Mouse (Mus musculus) gastrocnemius, postnatal 10 days (tissue): Measurements from ENCODE around the gene Olfr1371. TPM values are rescaled to one million over a fixed set of nuclear protein-coding genes. Genes with fewer than 3 reads are reported as not detected.

Experiments
- DNase-seq: peaks from one replicate; pipeline ENCODE4 v3.0.0; 2021; ENCODE audit warnings: mixed read lengths
- long read RNA-seq, 2 experiments: library from polyadenylated mRNA; stranded (forward); transcript quantifications; one replicate each; pipeline ENCODE4 v2.0.0; 2021
- total RNA-seq, 2 experiments: library from RNA; stranded (reverse); gene quantifications; 2 replicates each; pipeline ENCODE4 v1.2.3; 2021

Gene Olfr1371
- not detected for total RNA-seq
- long read RNA-seq, experiment 1 = 0 reads
- long read RNA-seq, experiment 2 = 0 reads

DNA sequence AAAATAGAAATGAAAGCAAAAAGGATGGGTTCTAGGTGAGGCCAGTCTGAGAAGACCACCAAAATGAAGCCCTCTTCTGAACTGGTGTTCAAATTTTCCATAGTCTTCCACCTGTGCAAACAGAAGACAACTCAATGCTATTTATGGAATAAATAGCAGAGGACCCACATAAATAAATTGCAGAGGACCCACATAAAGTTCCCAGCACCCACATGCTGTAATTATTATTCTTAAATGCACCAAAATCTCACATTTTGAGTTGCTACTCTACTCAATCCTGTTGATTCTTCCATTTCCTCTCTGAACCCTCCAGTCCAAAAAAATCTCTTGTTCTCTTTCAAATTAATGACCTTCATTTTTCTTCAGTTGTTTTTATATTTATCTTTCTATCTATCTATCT is at the start of gene Olfr1371:
TSS of gene Olfr1371 (minus strand) at position 101 of the 400 bp plus-strand sequence.
- no peak for DNase-seq

GRCm38 (mm10) chr11:52262338-52262737 is 48.6 kb upstream of the Olfr1371 start:
- no peak for DNase-seq

- DNase-seq = peak; percentile 65
Measured at GRCm38 (mm10) chr11:52261937-52262336, 48.1 kb upstream of the Olfr1371 start.

DNA sequence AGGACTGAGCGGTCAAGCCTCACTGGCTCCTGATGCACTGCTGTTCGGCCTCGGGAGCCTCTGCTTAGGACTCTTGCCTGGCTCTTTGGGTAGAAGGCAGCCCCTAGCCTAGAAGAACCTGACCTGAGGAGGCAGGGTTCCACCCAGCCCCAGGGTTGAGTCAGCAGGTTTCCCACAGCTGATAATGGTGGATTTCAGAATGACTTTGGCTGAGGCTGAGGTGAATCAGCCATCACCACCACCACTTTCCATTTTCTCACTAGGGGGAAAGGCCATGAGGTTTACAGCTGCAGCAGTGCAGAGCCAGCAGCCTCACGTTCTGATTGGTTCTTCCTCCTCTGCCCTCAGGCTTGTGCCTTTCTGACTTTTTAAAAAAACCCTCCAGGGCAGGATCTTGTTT is 47.1 kb upstream of the Olfr1371 start:
- DNase-seq = no peak

- DNase-seq = no peak
Measured at GRCm38 (mm10) chr11:52258711-52259110, 44.9 kb upstream of the Olfr1371 start.

- DNase-seq = no peak
Measured at GRCm38 (mm10) chr11:52257376-52257775, 43.6 kb upstream of the Olfr1371 start.

DNA sequence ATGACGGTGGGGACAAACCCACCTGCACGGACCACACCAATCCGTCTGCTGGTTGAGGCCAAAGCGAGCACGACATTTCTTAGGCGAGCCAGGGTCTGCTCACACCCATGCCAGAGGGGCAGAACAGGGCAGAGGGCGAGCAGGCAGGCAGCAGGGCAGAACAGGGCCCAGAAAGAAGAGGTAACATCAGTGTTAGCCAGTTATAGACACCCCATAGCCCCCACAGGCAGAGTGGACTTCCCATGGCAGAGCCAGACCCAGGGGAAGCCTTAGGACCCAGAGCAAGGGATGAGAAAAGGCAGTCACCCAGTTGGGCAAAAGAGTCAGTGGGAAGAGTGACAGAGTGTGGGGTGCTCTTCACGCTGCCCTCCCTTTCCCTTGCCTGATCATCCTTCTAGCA is 41.3 kb upstream of the Olfr1371 start:
- DNase-seq = no peak

- DNase-seq = peak; percentile 67
Measured at GRCm38 (mm10) chr11:52253674-52254375, 40.0 kb upstream of the Olfr1371 start.

- DNase-seq = no peak
Measured at GRCm38 (mm10) chr11:52252692-52253091, 38.9 kb upstream of the Olfr1371 start.

DNA sequence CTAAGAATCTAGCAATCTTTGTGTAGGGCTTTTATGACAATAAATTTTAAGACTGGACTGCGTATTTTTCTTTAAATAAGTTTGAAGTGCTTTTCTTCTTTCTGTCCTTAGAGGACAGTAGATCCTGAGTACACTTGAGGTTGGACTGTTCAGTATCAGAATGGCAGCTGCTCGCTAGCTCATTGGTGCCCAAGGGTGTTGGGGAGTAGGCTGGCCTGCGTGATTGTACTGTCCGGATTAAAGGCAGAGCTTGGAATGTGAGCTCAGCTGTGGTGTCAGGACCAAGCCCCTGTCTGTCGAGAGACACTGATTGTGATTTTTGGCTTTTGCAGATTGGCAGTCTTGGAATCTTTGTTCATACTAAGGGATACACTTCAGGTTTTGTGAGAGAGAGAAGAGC is 38.0 kb upstream of the Olfr1371 start:
- DNase-seq = no peak

DNA sequence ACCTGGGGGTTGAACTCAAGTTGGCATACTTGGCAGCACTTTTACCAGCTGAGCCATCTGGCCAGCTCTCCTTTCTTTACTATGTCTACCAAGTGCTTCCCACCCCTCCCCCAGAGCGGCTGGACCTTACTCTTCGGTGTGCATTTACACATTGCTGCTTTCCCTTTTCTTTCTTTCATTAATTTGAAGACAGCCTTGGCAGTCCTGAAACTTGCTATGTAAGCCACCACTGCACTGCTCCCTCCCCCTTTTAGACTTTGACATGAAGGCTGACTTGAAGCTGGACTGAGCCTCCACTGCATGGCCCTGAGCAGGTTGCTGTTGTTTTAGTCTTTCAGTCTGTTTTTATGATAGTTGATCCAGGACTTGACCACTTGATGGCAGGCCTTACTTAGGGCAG is 35.7 kb upstream of the Olfr1371 start:
- no peak for DNase-seq

DNA sequence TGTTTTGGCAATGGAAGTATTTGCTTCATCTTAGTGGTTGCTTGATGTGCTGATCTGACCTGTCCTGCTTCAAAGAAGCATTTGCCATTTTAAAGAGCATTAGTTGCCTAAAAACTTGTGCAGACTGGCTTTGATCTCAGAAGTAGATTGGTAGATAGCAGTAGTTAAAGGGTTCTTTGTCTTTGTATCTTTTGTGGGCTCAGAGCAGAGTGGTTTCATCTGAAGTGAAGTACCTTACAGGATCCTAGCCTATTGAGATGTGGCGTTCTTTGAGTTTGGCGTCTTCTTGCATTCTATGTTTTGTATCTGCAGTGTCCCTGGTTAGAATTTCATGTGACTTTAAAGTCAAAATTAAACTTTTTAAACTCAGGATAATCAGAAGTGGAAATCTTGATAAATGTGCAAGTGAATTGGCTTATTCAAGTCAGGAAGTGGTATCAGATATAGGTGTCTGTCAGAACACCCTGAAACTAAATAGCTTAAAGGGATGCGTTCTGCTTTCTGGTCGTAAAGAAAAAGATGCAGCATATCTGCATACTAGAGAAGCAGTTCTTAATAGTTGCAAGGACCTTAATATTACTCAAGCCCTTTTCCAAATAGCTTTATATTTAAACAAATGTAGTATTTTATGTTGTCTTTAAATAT is 27.2 kb upstream of the Olfr1371 start:
- DNase-seq = no peak

DNA sequence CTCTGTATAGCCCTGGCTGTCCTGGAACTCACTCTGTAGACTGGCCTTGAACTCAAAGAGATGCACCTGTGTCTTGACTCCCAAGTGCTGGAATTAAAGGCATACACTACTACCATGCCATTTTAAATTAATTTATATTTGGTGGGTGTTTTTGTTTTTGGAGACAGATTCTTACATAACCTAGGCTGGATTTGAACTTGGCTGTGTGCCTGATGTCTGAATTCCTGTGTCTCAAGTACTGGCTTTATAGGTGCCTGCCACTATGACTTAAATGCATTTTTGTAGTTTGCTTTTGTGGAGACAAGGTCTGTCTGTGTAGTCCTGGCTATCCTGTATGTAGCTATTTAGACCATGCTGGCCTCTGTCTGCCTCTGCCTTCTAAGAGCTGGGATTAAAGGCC is 20.7 kb upstream of the Olfr1371 start:
- DNase-seq = no peak

GRCm38 (mm10) chr11:52233906-52234305 is 20.1 kb upstream of the Olfr1371 start:
- DNase-seq = no peak

- no peak for DNase-seq
Measured at GRCm38 (mm10) chr11:52233043-52233653, 19.4 kb upstream of the Olfr1371 start.

DNA sequence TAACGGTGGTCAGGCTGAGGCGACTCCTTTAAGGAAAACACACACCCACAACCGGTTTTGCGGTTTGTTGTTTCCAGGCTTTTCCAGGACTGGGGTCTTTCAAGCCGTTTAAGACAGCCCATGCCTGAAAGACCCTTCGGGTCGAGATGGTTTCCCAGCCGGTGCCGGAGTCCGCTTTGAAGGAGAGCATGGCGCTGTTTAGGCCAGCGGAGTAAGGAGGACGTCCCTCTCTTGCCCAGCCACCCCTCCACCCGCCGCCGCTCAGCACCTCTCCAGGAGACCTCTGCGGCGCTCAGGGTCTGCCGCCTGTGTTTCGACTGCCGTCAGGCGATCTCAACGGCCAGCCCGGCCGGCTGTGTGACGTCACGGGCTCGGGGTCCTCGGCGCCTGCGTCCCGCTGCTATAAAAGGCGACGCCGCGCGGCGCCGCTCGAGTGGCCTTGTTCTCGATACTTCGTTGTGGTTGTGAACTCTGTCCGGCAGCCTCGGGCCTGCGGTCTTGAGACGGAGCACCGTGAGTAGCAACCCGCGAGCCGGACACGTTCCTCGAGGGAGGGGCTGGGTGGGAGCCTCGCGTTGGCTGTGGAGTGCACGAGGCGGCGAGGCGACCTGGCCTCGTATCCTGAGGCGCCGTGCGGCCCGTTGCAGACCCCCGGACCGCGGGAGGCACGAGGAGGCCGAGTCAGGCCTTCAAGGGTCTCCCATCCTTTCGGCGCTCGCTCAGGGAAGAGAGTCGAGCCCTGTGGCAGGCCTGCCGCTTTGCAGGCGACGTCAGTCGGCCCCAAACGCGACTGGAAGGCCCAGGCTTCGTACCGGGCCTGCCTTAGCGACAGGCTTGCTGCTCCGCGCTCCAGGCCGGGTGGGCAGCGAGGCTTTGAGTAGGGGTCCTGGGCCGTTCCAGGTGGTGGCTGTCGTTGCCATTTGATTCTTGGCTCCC is 18.1 kb upstream of the Olfr1371 start, which contains the start of gene Skp1a:
TSS of gene Skp1a (plus strand) at position 390 of the 936 bp plus-strand sequence.
- peak; percentile 96 for DNase-seq

DNA sequence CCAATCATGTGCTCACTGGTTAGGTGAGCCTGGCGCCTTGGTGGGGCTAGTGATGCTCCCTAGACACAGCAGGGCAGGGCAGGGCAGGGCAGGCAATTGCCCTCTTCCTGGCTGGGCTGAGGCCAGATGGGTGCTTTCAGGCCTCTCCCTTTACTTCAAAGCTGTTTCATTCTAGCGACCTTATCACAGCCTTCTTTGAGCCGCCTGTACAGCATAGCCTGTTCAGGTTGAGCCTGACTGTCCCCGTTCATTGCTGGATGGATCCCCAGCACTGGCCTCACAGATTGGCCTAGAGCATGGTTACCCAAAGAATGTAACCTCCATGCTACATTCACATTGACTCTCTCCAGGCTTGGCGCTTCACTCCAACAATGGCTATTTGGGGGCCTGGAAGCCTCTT is 16.9 kb upstream of the Olfr1371 start:
- no peak for DNase-seq

GRCm38 (mm10) chr11:52228722-52229448 is 15.1 kb upstream of the Olfr1371 start:
- no peak for DNase-seq

GRCm38 (mm10) chr11:52227466-52228226 is 13.9 kb upstream of the Olfr1371 start:
- DNase-seq = no peak

DNA sequence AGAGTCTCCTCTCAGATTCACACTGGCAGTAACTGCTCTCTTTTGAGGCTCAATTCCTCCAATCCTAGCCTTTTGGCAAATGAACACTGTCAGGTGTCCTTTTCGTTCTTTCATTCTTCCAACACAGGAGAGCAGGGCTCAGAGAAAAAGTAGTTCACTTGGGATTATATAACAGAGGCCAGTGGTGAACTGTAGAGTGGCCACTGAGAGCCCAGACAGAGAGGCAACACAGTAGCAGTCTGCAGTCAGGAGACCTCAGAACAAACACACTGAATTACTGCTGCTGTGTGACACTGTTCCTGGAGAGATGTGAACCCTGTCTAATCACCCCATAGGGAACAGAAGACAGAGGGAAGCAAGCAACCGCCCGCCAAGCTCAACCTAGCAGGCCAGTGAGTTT is 13.3 kb upstream of the Olfr1371 start:
- DNase-seq = no peak
